Mouse (Mus musculus): ENCODE measurements around the gene Hmces.

Hmces gene

DNA sequence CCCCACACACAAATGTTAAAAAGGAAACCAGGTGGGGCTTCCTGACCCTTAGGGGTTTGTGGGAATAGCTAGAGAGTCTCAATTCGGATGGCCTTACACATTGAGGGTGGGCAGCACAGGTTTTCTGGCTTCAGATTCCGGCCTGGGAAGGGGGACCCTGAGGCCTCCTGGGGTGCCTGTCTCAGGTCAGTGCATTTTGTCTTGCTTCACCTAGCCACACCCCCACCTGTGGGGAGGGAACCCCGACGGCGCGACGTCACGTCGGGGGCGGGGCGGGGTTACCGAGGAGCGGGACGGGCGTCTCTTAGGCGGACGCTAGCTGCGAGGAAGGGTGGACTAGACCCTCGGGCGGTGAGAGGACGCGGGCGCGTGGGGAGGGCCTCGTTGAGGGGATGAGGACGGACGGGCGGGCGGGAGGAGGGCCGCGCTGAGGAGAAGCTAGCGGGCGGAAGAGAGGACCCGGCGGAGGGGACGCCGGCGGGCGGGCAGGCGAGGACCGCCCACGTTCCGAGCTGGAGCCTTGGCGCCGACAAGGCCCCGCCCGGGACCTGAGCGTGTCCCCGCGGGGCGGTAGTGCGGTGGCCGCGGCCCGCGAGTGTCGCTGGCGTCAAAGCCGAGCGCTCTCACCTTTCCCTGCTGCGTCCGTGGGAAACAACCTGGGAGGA lies at the start of gene Hmces:
TSS of gene Hmces (plus strand) at position 275 of the 665 bp plus-strand sequence.
- peak; percentile 50 for DNase-seq (ENCODE audit: low spot score in 2 of 2)

- no peak for DNase-seq (ENCODE audit: low spot score in 2 of 2)
These were observed 47.5 kb upstream of the Hmces start for GRCm38 (mm10) chr6:87866211-87866610.

DNA sequence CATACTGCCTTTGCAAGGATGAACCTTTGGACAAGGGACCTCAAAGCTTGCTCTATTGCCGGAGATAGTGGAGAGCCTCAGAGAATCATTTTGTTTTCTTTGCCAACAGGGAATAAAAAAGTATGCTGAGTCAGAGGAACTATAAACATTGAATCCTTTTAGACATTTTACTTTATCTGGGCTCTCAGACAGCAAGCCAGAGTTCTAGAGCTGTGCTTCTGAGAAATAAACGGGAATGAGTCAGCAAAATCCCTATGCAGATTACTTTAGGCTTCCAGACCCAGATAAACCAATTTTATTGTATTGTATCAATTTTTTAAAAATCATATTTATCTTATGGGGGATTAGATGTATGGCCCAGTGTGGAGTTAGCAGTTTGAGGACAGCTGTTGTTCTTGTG lies 46.5 kb upstream of the Hmces start:
- DNase-seq (ENCODE audit: low spot score in 2 of 2): no peak

DNA sequence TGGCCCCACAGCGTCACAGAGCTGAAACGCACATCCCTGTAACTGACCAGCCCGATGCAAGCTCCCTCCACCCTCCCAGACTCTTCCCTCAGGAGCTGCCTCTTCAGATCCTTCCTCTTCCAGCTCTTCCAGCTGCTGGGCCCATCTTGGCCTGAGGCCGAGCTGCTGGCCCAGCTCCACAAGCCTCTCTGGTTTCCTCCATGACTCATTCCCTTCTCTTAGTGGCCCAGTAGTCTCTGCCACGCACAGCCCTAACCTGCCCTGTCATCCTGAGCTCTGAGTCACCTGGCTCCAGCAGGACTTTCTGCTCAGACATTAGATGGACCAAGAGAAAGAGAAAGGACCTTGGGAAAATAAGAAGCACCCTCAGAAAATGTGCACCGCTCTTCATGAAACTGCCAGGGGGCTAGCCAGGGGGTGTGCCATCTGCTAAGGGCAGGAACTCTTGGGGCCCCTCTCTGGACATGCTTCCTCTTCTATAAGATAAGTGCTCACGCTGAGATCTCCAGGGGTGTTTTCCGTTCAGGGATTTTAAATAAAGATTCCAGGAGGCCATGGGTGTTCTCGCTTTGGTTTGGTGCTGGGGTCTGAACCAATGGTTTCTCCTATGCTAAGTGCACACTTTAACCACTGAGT lies 44.7 kb upstream of the Hmces start:
- DNase-seq (ENCODE audit: low spot score in 2 of 2): peak in 1 of 2 experiments; percentile 17

DNA sequence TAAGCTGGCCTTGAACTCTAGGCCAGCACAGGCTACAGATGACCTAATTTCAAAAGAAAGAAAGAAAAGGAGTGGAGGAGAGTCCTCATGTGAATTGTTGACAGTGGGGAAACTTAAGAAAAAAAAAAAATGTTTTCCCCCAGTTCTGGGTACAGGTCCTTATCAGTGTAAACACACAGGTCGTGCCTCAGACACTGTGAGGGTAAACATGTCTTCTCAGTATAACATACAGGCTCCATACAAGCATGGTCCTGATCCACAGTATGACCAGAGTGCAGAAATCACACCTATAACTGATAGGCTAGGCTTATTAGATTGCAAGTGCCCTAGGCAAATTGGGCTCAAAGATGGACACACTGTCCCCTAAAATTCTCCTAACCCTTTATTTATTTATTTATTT lies 43.3 kb upstream of the Hmces start:
- DNase-seq (ENCODE audit: low spot score in 2 of 2): no peak

- DNase-seq (ENCODE audit: low spot score in 2 of 2): no peak
These were observed 42.5 kb upstream of the Hmces start for GRCm38 (mm10) chr6:87871240-87871639.

DNA sequence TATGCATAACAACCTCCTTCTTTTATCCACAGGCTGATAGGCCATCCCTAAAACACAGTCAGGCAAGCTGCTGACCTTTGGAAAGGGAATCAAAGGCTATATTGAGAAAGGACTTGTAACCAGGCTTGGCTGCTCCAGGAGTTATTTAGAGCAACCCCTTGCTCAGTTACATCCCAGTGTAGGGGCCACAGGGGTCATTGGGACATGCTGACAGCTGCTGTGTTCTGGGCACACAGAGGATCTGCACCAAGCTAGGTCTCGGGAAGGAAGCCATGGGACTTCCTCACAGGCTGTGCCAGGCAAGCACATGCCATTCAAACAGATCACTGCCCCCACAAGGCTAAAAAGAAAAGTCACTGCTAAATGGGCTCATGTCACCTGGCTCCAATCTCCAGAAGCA lies 40.6 kb upstream of the Hmces start:
- DNase-seq (ENCODE audit: low spot score in 2 of 2): no peak

DNA sequence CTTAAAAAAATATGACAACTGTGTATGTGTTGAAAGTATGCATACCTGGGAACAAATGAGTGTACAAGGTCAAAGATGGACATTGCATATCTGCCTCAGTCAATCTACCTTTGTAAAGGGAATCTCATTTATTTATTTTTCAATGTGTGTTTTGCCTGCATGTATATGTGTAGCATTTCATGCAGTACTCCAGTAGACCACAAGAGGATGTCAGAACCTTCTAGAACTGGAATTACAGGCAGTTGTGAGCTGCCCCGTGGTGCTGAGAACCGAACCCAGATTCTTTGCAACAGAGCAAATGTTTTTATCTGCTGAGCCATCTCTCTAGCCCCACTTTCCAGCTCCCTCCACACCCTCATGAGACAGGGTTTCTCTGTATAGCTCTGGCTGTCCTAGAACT lies 39.8 kb upstream of the Hmces start:
- DNase-seq (ENCODE audit: low spot score in 2 of 2): no peak

DNA sequence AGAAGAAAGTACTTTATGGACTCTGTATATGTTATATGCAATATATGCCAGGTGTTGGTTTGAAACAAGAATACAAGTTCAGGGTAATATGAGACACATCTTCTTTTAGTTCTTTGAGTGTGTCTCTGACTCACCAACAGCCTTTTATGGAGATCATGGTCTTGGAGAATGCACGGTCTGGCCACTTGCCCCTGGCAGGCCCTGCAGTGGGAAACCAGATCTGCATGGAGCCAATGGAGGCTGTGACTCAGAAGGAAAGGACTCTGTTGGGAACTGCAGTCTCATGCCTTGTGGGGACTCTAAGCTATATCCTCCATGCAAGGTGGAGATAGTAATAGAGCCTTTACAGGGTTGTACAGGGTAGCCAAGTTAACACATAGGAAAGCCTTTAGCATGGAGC lies 38.7 kb upstream of the Hmces start:
- DNase-seq (ENCODE audit: low spot score in 2 of 2): no peak

DNA sequence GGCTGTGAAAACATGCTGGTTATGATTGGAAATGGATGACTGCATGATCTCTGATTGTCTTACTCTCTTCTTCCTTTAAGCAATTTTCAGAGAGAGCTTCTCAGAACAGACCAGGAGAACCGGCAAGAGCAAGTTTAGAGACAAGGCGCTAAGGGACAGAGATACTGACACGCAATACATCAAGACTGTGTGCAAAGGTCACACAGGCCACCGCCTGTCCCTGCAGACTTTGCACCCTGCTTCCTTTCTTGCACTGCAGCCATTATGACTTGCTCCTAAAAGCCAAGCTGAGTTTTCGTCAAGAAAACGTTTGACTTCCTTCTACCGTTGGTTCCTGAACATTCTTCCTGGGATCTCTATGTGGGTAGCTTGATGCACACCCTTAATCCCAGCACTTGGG lies 38.2 kb upstream of the Hmces start:
- DNase-seq (ENCODE audit: low spot score in 2 of 2): no peak

- no peak for DNase-seq (ENCODE audit: low spot score in 2 of 2)
These were observed 37.6 kb upstream of the Hmces start for GRCm38 (mm10) chr6:87876068-87876643.

DNA sequence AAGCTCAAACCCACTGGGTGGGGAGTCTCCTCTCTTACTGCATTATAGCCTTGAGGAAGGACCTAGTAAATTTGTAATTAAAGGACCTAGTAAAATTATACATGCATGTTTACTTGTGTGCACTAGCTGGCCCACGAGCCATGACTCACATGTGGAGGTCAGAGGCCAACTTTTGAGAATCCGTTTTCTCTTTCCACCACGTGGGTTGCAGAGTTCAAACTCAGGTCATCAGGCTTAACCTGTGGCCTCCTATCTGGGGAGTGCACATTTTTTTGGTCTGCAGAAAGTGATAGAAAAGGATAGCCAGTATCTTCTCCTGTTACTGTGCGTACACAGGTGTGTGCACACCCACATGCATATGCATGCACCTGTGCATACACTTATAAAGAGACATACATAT lies 34.7 kb upstream of the Hmces start:
- no peak for DNase-seq (ENCODE audit: low spot score in 2 of 2)

DNA sequence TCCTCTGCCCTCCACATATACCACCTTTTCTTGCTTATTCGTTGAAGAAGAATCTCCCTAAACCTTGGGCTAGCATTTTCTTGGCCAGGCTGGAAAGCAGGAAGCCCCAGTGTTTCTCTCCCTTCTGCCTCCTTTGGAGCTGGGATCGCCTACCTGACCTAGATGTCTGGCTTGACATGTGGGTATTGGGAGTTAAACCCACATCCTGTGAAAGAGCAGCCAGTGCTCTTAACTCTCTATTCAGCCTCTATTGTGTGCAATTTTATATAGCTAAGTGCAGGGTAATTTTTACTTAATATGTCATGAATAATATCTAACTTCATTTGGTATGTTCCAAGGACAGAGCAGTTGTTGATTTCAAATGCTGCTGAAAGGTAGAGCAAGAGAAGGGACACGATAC lies 34.1 kb upstream of the Hmces start:
- no peak for DNase-seq (ENCODE audit: low spot score in 2 of 2)

GRCm38 (mm10) chr6:87882221-87882620 lies 31.5 kb upstream of the Hmces start:
- DNase-seq (ENCODE audit: low spot score in 2 of 2): no peak

GRCm38 (mm10) chr6:87882816-87883215 lies 30.9 kb upstream of the Hmces start:
- peak; percentile 85 to 89 for DNase-seq (ENCODE audit: low spot score in 2 of 2)

DNA sequence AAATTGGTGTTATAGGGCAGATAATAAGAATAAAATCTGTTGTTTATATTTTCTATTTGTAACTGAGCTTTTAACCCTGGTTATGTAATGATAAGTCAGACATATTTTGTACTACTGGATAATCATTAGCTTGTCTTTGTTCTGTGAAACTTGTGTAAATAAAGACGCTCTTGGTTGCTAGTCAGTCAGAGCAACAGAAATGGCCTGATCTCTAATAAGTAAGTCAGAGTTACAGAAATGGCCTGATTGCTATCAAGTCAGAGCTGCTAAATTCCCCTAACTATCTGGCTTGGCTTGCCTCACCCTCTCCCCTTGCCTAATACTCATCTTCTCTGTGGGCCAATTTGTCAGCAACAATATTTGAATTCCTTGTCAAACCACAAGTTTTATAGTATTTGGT lies 27.0 kb upstream of the Hmces start:
- no peak for DNase-seq (ENCODE audit: low spot score in 2 of 2)

DNA sequence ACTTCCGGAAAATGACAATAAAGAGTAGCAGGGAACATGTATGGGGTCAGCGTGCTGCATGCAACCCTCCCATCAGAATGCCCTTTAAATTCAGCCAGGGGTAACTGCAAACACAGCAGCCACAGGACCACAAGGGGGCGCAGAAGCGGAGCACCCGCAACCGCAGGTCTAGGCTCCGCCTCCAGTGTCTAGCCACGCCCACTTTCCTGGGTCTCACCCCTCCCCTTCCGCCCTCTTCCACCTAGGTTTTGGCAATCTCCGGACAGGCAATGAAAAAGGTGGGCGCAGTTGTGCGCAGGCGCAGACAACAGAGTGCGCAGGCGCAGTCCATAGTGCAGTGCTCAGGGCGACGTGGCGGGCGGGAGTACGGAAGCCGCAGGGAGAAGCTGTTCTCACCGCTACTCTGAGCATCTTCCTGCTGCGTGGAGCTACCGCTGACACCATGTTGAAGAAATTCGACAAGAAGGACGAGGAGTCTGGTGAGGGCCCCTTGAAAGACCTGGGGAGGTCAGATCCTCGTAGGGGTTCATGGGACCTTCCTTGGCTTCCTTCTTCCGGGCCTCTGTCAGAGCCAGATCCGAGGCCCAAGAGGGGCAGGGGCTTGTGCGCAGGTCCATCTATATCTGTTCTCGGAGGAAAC lies 26.0 kb upstream of the Hmces start, which contains the start of gene Copg1:
TSS of gene Copg1 (plus strand) at position 221 of the 640 bp plus-strand sequence.
- DNase-seq (ENCODE audit: low spot score in 2 of 2): peak; percentile 100

DNA sequence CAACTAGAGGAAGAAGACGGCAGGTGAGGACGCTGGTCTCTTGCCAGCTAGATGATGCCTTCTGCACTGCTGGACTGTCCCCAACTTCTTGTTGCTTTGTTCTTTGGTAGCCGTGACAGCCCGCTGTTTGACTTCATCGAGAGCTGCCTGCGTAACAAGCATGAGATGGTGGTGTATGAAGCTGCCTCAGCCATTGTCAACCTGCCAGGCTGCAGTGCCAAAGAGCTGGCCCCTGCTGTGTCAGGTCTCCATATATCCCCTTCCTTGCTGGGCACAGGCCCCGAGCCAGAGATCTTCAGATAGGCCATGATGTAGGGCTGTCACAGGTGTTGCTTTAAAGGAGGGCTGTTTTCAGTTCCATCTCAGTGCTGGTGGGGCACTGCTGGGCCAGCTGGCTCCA lies 19.8 kb upstream of the Hmces start:
- DNase-seq (ENCODE audit: low spot score in 2 of 2): no peak

DNA sequence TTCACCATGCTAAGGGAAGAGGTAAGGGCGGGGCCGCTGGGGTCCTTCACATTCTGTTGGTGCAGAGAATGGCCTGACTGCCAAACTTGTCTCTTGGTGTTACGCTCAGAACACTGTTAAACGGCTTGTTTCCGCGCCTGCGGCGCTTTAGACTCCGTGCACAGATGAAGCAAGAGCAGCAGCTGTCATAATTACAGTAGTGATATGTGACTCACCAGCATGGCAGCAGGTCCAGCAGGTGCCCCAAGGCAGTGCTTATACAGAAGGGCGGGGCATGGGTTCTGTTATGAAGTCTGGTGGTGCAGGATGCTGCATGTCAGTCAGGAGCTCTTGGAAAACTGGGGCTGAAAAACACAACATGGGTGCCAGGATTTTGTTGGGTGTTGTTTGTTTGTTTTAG lies 15.7 kb upstream of the Hmces start:
- DNase-seq (ENCODE audit: low spot score in 2 of 2): no peak

- no peak for DNase-seq (ENCODE audit: low spot score in 2 of 2)
These were observed 7.1 kb upstream of the Hmces start for GRCm38 (mm10) chr6:87906632-87907031.

GRCm38 (mm10) chr6:87909181-87909580 lies 4.6 kb upstream of the Hmces start:
- no peak for DNase-seq (ENCODE audit: low spot score in 2 of 2)

GRCm38 (mm10) chr6:87911559-87911958 lies 2.2 kb upstream of the Hmces start:
- DNase-seq (ENCODE audit: low spot score in 2 of 2): no peak
